Mouse (Mus musculus): ENCODE measurements around the gene AL607142.1.

- TF ChIP-seq CTCF (IDR thresholded peaks at IDR 0.05; ENCODE audit: low read depth, low read length): peak; percentile 29; the same call in 1 of the 2 replicates
- no peak for TF ChIP-seq POLR2A (IDR thresholded peaks at IDR 0.05; ENCODE audit: borderline replicate concordance, low read depth, low read length)
These were observed 64.6 kb downstream of the AL607142.1 start for GRCm38 (mm10) chr4:120129233-120129885.

Measured in bone marrow macrophage, adult 2 months (primary cell).